Mouse (Mus musculus) B cell, adult 62 days (primary cell): ENCODE results near the gene 4933406M09Rik. TPM values are rescaled to one million over a fixed set of nuclear protein-coding genes. Genes with fewer than 3 reads are reported as not detected.

ENCODE experiments used
- total RNA-seq: library from RNA; stranded (reverse); gene quantifications from 4 replicates; pipeline ENCODE4 v1.2.4, GENCODE M21; 2023

4933406M09Rik gene
- not detected in 4 replicates for total RNA-seq

GRCm38 (mm10) chr1:134385666-134386065 is at the start of gene 4933406M09Rik:
Gene 4933406M09Rik, plus strand, starts transcription at chr1:134385940.

GRCm38 (mm10) chr1:134361857-134362212 is 23.9 kb upstream of the 4933406M09Rik start, which contains the start of gene Tmem183a:
Gene Tmem183a, minus strand, starts transcription at chr1:134361979.

GRCm38 (mm10) chr1:134405509-134406413 is 20.0 kb downstream of the 4933406M09Rik start, which contains the start of gene Cyb5r1:
Gene Cyb5r1, plus strand, starts transcription at chr1:134405559.

GRCm38 (mm10) chr1:134415168-134415831 is 29.6 kb downstream of the 4933406M09Rik start, which contains the start of gene Adipor1:
Gene Adipor1, plus strand, starts transcription at chr1:134415378.

Other genes starting within 250 kb of the 4933406M09Rik start
- not detected in 4 replicates for gene Chil1, start 203.8 kb upstream of the 4933406M09Rik start, total RNA-seq
- not detected in 4 replicates for gene Mybph, start 192.5 kb upstream of the 4933406M09Rik start, total RNA-seq
- gene Adora1, start 150.5 kb upstream of the 4933406M09Rik start, total RNA-seq = not detected in 4 replicates
- gene Myog, start 96.0 kb upstream of the 4933406M09Rik start, total RNA-seq = not detected in 4 replicates
- gene Ppfia4, start 53.0 kb upstream of the 4933406M09Rik start, total RNA-seq = 0.72 to 1.4 TPM (median 1.1 TPM) in 4 replicates
- 67.1 to 88.3 TPM (median 69.1 TPM) in 4 replicates for gene Tmem183a, start 24.0 kb upstream of the 4933406M09Rik start, total RNA-seq
- gene Cyb5r1, start 19.6 kb downstream of the 4933406M09Rik start, total RNA-seq = 6.6 to 10.5 TPM (median 9.4 TPM) in 4 replicates
- gene Adipor1, start 29.4 kb downstream of the 4933406M09Rik start, total RNA-seq = 73.5 to 79.8 TPM (median 76.4 TPM) in 4 replicates
- gene Klhl12, start 69.6 kb downstream of the 4933406M09Rik start, total RNA-seq = 34.3 to 37.0 TPM (median 34.9 TPM) in 4 replicates
- 19.7 to 20.5 TPM (median 20.2 TPM) in 4 replicates for gene Rabif, start 108.7 kb downstream of the 4933406M09Rik start, total RNA-seq
- gene Mgat4e, start 163.7 kb downstream of the 4933406M09Rik start, total RNA-seq = not detected in 4 replicates
- gene Kdm5b, start 174.2 kb downstream of the 4933406M09Rik start, total RNA-seq = 41.8 to 46.0 TPM (median 43.2 TPM) in 4 replicates